Mouse (Mus musculus): ENCODE data around the gene Mtss1l. TPM values are rescaled to one million over a fixed set of nuclear protein-coding genes. Genes with fewer than 3 reads are reported as not detected.
"Not testable (repeated sequence)": the region's sequence is repeated elsewhere in the genome, so short reads cannot be mapped to it uniquely, and the experiment has no call there.

Gene Mtss1l
- total RNA-seq, 2 experiments from 2014 or later, result 51.6 to 53.3 TPM

GRCm38 (mm10) chr8:110774725-110775124, 53.4 kb downstream of the Mtss1l start:
- no peak for DNase-seq (ENCODE audit: low spot score in 2 of 2)

- DNase-seq (ENCODE audit: low spot score in 2 of 2), result no peak
Observed at GRCm38 (mm10) chr8:110775316-110775715, 54.0 kb downstream of the Mtss1l start.

- DNase-seq (ENCODE audit: low spot score in 2 of 2), result no peak
Observed at GRCm38 (mm10) chr8:110775721-110776120, 54.4 kb downstream of the Mtss1l start.

- DNase-seq (ENCODE audit: low spot score in 2 of 2), result no peak
Observed at GRCm38 (mm10) chr8:110776335-110776734, 55.1 kb downstream of the Mtss1l start.

GRCm38 (mm10) chr8:110779924-110780718, 58.8 kb downstream of the Mtss1l start:
- DNase-seq (ENCODE audit: low spot score in 2 of 2), result no peak

GRCm38 (mm10) chr8:110785366-110785765, 64.1 kb downstream of the Mtss1l start:
- no peak for DNase-seq (ENCODE audit: low spot score in 2 of 2)

GRCm38 (mm10) chr8:110786501-110786900, 65.2 kb downstream of the Mtss1l start:
- DNase-seq (ENCODE audit: low spot score in 2 of 2), result not testable (repeated sequence)

- DNase-seq (ENCODE audit: low spot score in 2 of 2), result no peak
Observed at GRCm38 (mm10) chr8:110786934-110787333, 65.7 kb downstream of the Mtss1l start.

- no peak for DNase-seq (ENCODE audit: low spot score in 2 of 2)
Observed at GRCm38 (mm10) chr8:110787411-110787954, 66.2 kb downstream of the Mtss1l start.

GRCm38 (mm10) chr8:110788981-110789380, 67.7 kb downstream of the Mtss1l start:
- DNase-seq (ENCODE audit: low spot score in 2 of 2), result no peak

GRCm38 (mm10) chr8:110789571-110789970, 68.3 kb downstream of the Mtss1l start:
- DNase-seq (ENCODE audit: low spot score in 2 of 2), result no peak

- no peak for DNase-seq (ENCODE audit: low spot score in 2 of 2)
Observed at GRCm38 (mm10) chr8:110790270-110790669, 69.0 kb downstream of the Mtss1l start.

Other genes with a start within 250 kb of the Mtss1l start
- gene Vac14, start 102.9 kb upstream of the Mtss1l start, total RNA-seq (2021), result 10 to 100 TPM; 29.9 to 30.0 TPM
- 1 to 10 TPM; 5.6 to 9.2 TPM for gene Il34, start 84.4 kb downstream of the Mtss1l start, total RNA-seq (2021)
- gene Cog4, start 125.1 kb downstream of the Mtss1l start, total RNA-seq (2021), result 10 to 100 TPM; 59.7 to 64.1 TPM
- gene Sf3b3, start 125.3 kb downstream of the Mtss1l start, total RNA-seq (2021), result 100 to 1,000 TPM in 1 of 2 experiments, 10 to 100 TPM in 1; 93.3 to 108 TPM
- 10 to 100 TPM in 1 of 2 experiments, 1 to 10 TPM in 1; 8.9 to 10.9 TPM for gene Fuk, start 181.0 kb downstream of the Mtss1l start, total RNA-seq (2021)
- 10 to 100 TPM; 26.8 to 30.5 TPM for gene St3gal2, start 198.4 kb downstream of the Mtss1l start, total RNA-seq (2021)